Mouse (Mus musculus) kidney, adult 2 months (tissue): ENCODE measurements around the gene Dpysl5.

Experiments used
- CTCF ChIP-seq: fragments of 200-500 bp; conservative IDR thresholded peaks from 2 replicates; pipeline ENCODE4 v1.5.1; 2011; ENCODE audit warnings: low read depth, mild to moderate bottlenecking, control low read depth, low read length, moderate library complexity, mixed read lengths; ENCODE audit not compliant: insufficient read depth, insufficient read length
- POLR2A ChIP-seq: fragments of 200-500 bp; IDR thresholded peaks from one replicate; pipeline ENCODE4 v1.6.1; 2011; ENCODE audit warnings: low read depth, low read length, control low read depth

- TF ChIP-seq CTCF (no peak), POLR2A (no peak)
Measured at GRCm38 (mm10) chr5:30818758-30819309, 107.5 kb downstream of the Dpysl5 start.
